Mouse (Mus musculus) G1E (cell line): ENCODE data around the gene Actl10. TPM values are rescaled to one million over a fixed set of nuclear protein-coding genes. Genes with fewer than 3 reads are reported as not detected.
A peak's percentile ranks its signal among the peaks of the same experiment; 100 is the strongest.

ENCODE experiments used
- ATAC-seq: 2 replicates; pipeline ENCODE4 v1.8.0; 2016; ENCODE audit warnings: mild to moderate bottlenecking; ENCODE audit not compliant: insufficient number of reproducible peaks, poor library complexity, low FRiP score, severe bottlenecking; ENCODE audit errors: extremely low read depth
- DNase-seq: peaks from one replicate; pipeline ENCODE4 v3.0.0; 2012; ENCODE audit warnings: low spot score
- H3K27me3 ChIP-seq: 2 replicates; pipeline ENCODE4 v1.6.1; 2012; ENCODE audit warnings: mild to moderate bottlenecking, low read length, inconsistent platforms; ENCODE audit not compliant: insufficient read depth
- H3K36me3 ChIP-seq: replicated peaks from 2 replicates; pipeline ENCODE3; 2012; ENCODE audit warnings: mild to moderate bottlenecking, inconsistent platforms
- H3K4me1 ChIP-seq: 2 replicates; pipeline ENCODE4 v1.6.1; 2012; ENCODE audit warnings: low read depth, low read length, inconsistent platforms, mixed read lengths; ENCODE audit not compliant: insufficient read depth
- H3K4me3 ChIP-seq: 2 replicates; pipeline ENCODE4 v1.5.1; 2012; ENCODE audit warnings: low read depth, mild to moderate bottlenecking, inconsistent platforms, low read length, moderate library complexity, mixed read lengths
- H3K9me3 ChIP-seq: replicated peaks from 2 replicates; pipeline ENCODE4 v1.6.1; 2012; ENCODE audit warnings: inconsistent platforms
- CTCF ChIP-seq: IDR thresholded peaks from 2 replicates; pipeline ENCODE4 v1.5.1; 2012; ENCODE audit warnings: low read depth, low read length, inconsistent platforms, mixed read lengths
- GATA1 ChIP-seq: IDR thresholded peaks from 2 replicates; pipeline ENCODE4 v1.6.1; 2012; ENCODE audit warnings: borderline replicate concordance, low read length, inconsistent platforms, mixed read lengths
- GATA2 ChIP-seq: IDR thresholded peaks from 2 replicates; pipeline ENCODE4 v1.6.1; 2012; ENCODE audit warnings: low read depth, low read length, inconsistent platforms, borderline replicate concordance
- POLR2AphosphoS5 ChIP-seq: IDR thresholded peaks from 2 replicates; pipeline ENCODE4 v1.6.1; 2012; ENCODE audit warnings: low read depth, low read length, inconsistent platforms; ENCODE audit not compliant: insufficient replicate concordance
- TAL1 ChIP-seq: conservative IDR thresholded peaks from 2 replicates; pipeline ENCODE4 v1.6.1; 2012; ENCODE audit warnings: low read depth, low read length, inconsistent platforms, mixed read lengths
- polyA plus RNA-seq: library from polyadenylated mRNA; stranded (reverse); fragments of >175 nt; gene quantifications from 2 replicates; pipeline ENCODE4 v1.2.3, GENCODE M21; 2012
- total RNA-seq, 2 experiments: library from RNA; stranded (forward) in 1 of 2; stranded (reverse) in 1 of 2; fragments of 200-1000 nt in 1 of 2; fragments of >200 nt in 1 of 2; fragmentation: Nextera tagmentation in 1 of 2; gene quantifications; 2 replicates each; pipeline ENCODE4 v1.2.3; 2014 to 2017

Actl10 gene
- total RNA-seq (2014; fragmentation: Nextera tagmentation) (0.53 TPM in 1 of 2 replicates, not detected in the other), total RNA-seq (2017) (0.22 and 0.41 TPM in 2 replicates), polyA plus RNA-seq (not detected in 2 replicates)

GRCm38 (mm10) chr2:154551476-154551875 is at the start of gene Actl10:
Gene Actl10, plus strand, starts transcription at chr2:154551776.
- TF ChIP-seq GATA2, result no peak
- no peak for TF ChIP-seq CTCF
- no peak for TF ChIP-seq POLR2AphosphoS5
- TF ChIP-seq TAL1, result no peak
- TF ChIP-seq GATA1, result no peak
- Histone ChIP-seq H3K36me3 (peaks cover 90% of the 10 kb centered on the region), H3K4me3 (peak within 1 kb of the TSS; percentile 11; the same call in 1 of the 2 replicates), H3K4me1 (peaks cover 24% of the 10 kb centered on the region), H3K9me3 (peaks cover 9% of the 10 kb centered on the region), H3K27me3 (no peaks in the 10 kb centered on the region; the same call in 1 of the 2 replicates)
- no peak for DNase-seq
- no peak for ATAC-seq

- no peak for ATAC-seq
- TF ChIP-seq TAL1 (no peak), GATA2 (no peak), GATA1 (no peak)
- Histone ChIP-seq H3K4me3 (no peak overlapping the region), H3K9me3 (no peaks in the 10 kb centered on the region), H3K4me1 (peaks cover 20% of the 10 kb centered on the region), H3K36me3 (peaks cover 74% of the 10 kb centered on the region), H3K27me3 (no peaks in the 10 kb centered on the region)
- no peak for DNase-seq
Observed at GRCm38 (mm10) chr2:154507076-154507475, 44.5 kb upstream of the Actl10 start.

- Histone ChIP-seq H3K9me3 (no peaks in the 10 kb centered on the region), H3K36me3 (peaks cover 80% of the 10 kb centered on the region), H3K4me3 (peak overlapping the region; percentile 28; the same call in 1 of the 2 replicates), H3K4me1 (peaks cover 20% of the 10 kb centered on the region), H3K27me3 (no peaks in the 10 kb centered on the region)
- ATAC-seq (peak; percentile 63), DNase-seq (peak; percentile 7)
- no peak for TF ChIP-seq CTCF
- no peak for TF ChIP-seq GATA2
- TF ChIP-seq TAL1, result 0 out of 2 replicates have a peak, but pooled peaks have one; percentile 28
- TF ChIP-seq GATA1, result no peak
- TF ChIP-seq POLR2AphosphoS5, result no peak
Observed at GRCm38 (mm10) chr2:154507566-154508283, 43.9 kb upstream of the Actl10 start.

GRCm38 (mm10) chr2:154508450-154508849 is 43.1 kb upstream of the Actl10 start:
- H3K27me3 ChIP-seq, result no peaks in the 10 kb centered on the region
- ATAC-seq (no peak), DNase-seq (no peak)
- H3K9me3 ChIP-seq, result no peaks in the 10 kb centered on the region
- peaks cover 17% of the 10 kb centered on the region for H3K4me1 ChIP-seq
- no peak overlapping the region for H3K4me3 ChIP-seq
- TF ChIP-seq CTCF, result no peak
- H3K36me3 ChIP-seq, result peaks cover 77% of the 10 kb centered on the region

- Histone ChIP-seq H3K4me1 (peaks cover 17% of the 10 kb centered on the region), H3K27me3 (no peaks in the 10 kb centered on the region), H3K9me3 (no peaks in the 10 kb centered on the region), H3K36me3 (peaks cover 66% of the 10 kb centered on the region), H3K4me3 (no peak overlapping the region)
- ATAC-seq (no peak), DNase-seq (no peak)
- TF ChIP-seq POLR2AphosphoS5, result no peak
- TF ChIP-seq CTCF, result no peak
- no peak for TF ChIP-seq TAL1
- TF ChIP-seq GATA2, result no peak
- TF ChIP-seq GATA1, result no peak
Observed at GRCm38 (mm10) chr2:154510141-154510540, 41.4 kb upstream of the Actl10 start.

- H3K9me3 ChIP-seq, result no peaks in the 10 kb centered on the region
- no peak for ATAC-seq
- TF ChIP-seq GATA2 (no peak), CTCF (no peak), GATA1 (no peak), TAL1 (no peak), POLR2AphosphoS5 (no peak)
- H3K27me3 ChIP-seq, result no peaks in the 10 kb centered on the region
- H3K36me3 ChIP-seq, result peaks cover 63% of the 10 kb centered on the region
- H3K4me1 ChIP-seq, result no peaks in the 10 kb centered on the region; the same call in 1 of the 2 replicates
- DNase-seq, result no peak
- no peak overlapping the region for H3K4me3 ChIP-seq
Observed at GRCm38 (mm10) chr2:154516944-154517343, 34.6 kb upstream of the Actl10 start.

- Histone ChIP-seq H3K27me3 (no peaks in the 10 kb centered on the region), H3K4me1 (peaks cover 2% of the 10 kb centered on the region; the same call in 1 of the 2 replicates), H3K36me3 (peaks cover 63% of the 10 kb centered on the region), H3K4me3 (no peak overlapping the region), H3K9me3 (no peaks in the 10 kb centered on the region)
- ATAC-seq (no peak), DNase-seq (no peak)
- TF ChIP-seq GATA1, result no peak
- no peak for TF ChIP-seq TAL1
- no peak for TF ChIP-seq POLR2AphosphoS5
- no peak for TF ChIP-seq CTCF
- no peak for TF ChIP-seq GATA2
Observed at GRCm38 (mm10) chr2:154517424-154517823, 34.2 kb upstream of the Actl10 start.
